ENCODE assay signal across 9 mouse cellular contexts in genomic region chr4:134634001-134634400, GRCm38 (mm10).
A peak's percentile ranks its signal among the peaks of the same experiment; 100 is the strongest.
DNase-seq lines count a peak whose midpoint lies in the region; ATAC-seq lines count a peak whose summit lies in the region.
"Had no signal": no experiment of that assay in that cellular context is flagged by ENCODE, and none has a peak within 500 bp of the region (broad histone marks: within the 10 kb centered on the region; RNA-seq: fewer than 3 reads in every experiment).

No protein-coding gene starts in this region.

- H3K4me2 ChIP-seq in forebrain, embryonic 16.5 days (ENCODE audit: low read length) = no peak overlapping the region

- no peaks in the 10 kb centered on the region for H3K27me3 ChIP-seq in heart, embryonic 10.5 days (ENCODE audit: insufficient read depth, poor library complexity, severe bottlenecking)
- no peaks in the 10 kb centered on the region for H3K27me3 ChIP-seq in forebrain, embryonic 16.5 days (replicated peaks; ENCODE audit: control insufficient read depth, insufficient read depth, low read length)

- H3K9ac ChIP-seq in forebrain, embryonic 16.5 days (replicated peaks; ENCODE audit: low read depth, low read length) = no peak overlapping the region

- H3K36me3 ChIP-seq in heart, embryonic 10.5 days = peaks cover 4% of the 10 kb centered on the region; the same call in 1 of the 2 replicates
- H3K36me3 ChIP-seq in forebrain, embryonic 16.5 days (ENCODE audit: control insufficient read depth, insufficient read depth) = no peaks in the 10 kb centered on the region
- H3K36me3 ChIP-seq: G1E had no signal

- H3K4me1 ChIP-seq in heart, embryonic 10.5 days = peaks cover 87% of the 10 kb centered on the region
- peaks cover 32% of the 10 kb centered on the region for H3K4me1 ChIP-seq in forebrain, embryonic 16.5 days (replicated peaks; ENCODE audit: control insufficient read depth, insufficient read depth, low read length)

- WGBS in heart, embryonic 10.5 days = 78% methylated on average over 13 of the region's 13 CpGs
- 37% methylated on average over 13 of the region's 13 CpGs for WGBS in forebrain, embryonic 16.5 days

- ATAC-seq in forebrain, embryonic 16.5 days = no peak

- H3K4me3 ChIP-seq in heart, embryonic 10.5 days = no peak overlapping the region
- H3K4me3 ChIP-seq in forebrain, embryonic 16.5 days (replicated peaks; ENCODE audit: low read length) = no peak overlapping the region

- no peak for DNase-seq in heart, embryonic 10.5 days (ENCODE audit: low spot score)
- DNase-seq in heart, postnatal 25 days (ENCODE audit: low spot score) = no peak
- DNase-seq in R1 (ENCODE audit: low read depth, low spot score) = peak; percentile 87
- peak; percentile 35 for DNase-seq in neural tube, embryonic 10.5 days (ENCODE audit: extremely low spot score, low spot score)
- no peak for DNase-seq in c-Kit-positive CD71-positive TER-119-positive erythroid progenitor cells, embryonic 14.5 days (ENCODE audit: low spot score)
- no peak for DNase-seq in urinary bladder, adult 2 months (ENCODE audit: low spot score)
- DNase-seq: thymus, adult 2 months had no signal

- intact Hi-C loops in heart, postnatal 25 days (cut with DNase I) = no loop called here

- peak overlapping the region; percentile 77; the same call in 1 of the 2 replicates for H3K27ac ChIP-seq in heart, embryonic 10.5 days
- 0 out of 2 replicates have a peak overlapping the region, but pooled peaks have one; percentile 4 for H3K27ac ChIP-seq in forebrain, embryonic 16.5 days (ENCODE audit: low read length)

- no peaks in the 10 kb centered on the region for H3K9me3 ChIP-seq in heart, embryonic 10.5 days
- H3K9me3 ChIP-seq in forebrain, embryonic 16.5 days (ENCODE audit: control insufficient read depth, low read length) = no peaks in the 10 kb centered on the region
- H3K9me3 ChIP-seq: G1E had no signal

Comparison
In these comparisons a context has a peak if more than half of its experiments do, and no peak if none do; other contexts are left out.
1. DNase-seq: peak in R1 (single experiment) and neural tube, embryonic 10.5 days (single experiment); none in heart, embryonic 10.5 days (single experiment), heart, postnatal 25 days (single experiment), c-Kit-positive CD71-positive TER-119-positive erythroid progenitor cells, embryonic 14.5 days (single experiment) and urinary bladder, adult 2 months (single experiment).